Mouse (Mus musculus) G1E-ER4 (cell line): Measurements from ENCODE around the gene Tmem102. TPM values are rescaled to one million over a fixed set of nuclear protein-coding genes. Genes with fewer than 3 reads are reported as not detected.

Experiments used
- GATA1 ChIP-seq: IDR thresholded peaks from one replicate; pipeline ENCODE4 v1.8.0; 2012; ENCODE audit warnings: low read length, inconsistent platforms
- polyA plus RNA-seq: library from polyadenylated mRNA; stranded (reverse); fragments of >175 nt; gene quantifications from 2 replicates; pipeline ENCODE4 v1.2.3, GENCODE M21; 2012

Tmem102 gene
- polyA plus RNA-seq, 1 experiment = not detected

- no peak for TF ChIP-seq GATA1
Measured at GRCm38 (mm10) chr11:69758090-69758456, 47.4 kb downstream of the Tmem102 start.

DNA sequence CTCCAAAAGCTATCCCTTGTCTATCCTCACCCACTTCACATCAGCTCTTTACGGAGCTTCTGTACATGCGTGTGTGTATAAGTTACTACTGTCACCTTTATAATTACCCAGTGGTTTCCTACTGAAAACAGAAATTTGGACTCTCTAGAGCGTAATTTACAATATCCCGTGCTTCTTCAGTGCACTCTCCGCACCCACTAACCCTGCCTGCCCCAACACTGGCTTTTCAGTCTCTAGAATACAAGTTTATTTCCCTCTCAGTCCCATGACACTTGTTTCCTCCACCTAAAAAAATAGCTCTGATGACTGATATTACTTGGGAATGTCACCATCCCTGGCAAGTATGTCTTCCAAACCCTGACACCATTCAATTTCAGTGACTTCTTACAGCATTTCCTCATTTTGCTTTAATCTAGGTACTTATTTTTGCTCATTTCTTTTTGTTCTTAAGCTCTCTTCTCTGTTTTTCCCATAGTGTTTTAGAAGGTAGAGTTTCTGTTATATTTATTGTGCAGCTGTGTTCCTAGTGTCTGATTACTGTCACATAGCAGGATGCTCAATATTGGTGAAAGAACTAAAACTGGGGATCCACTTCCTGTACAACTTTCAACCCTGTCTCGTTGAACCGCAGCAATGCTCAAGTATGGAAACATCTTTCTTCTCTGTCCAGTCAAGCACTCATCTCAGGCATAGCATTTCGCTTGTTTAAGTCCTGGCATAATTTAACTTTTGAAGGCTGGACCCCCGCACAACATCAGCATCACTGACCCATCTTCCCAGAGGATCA lies 47.9 kb downstream of the Tmem102 start:
- no peak for TF ChIP-seq GATA1

DNA sequence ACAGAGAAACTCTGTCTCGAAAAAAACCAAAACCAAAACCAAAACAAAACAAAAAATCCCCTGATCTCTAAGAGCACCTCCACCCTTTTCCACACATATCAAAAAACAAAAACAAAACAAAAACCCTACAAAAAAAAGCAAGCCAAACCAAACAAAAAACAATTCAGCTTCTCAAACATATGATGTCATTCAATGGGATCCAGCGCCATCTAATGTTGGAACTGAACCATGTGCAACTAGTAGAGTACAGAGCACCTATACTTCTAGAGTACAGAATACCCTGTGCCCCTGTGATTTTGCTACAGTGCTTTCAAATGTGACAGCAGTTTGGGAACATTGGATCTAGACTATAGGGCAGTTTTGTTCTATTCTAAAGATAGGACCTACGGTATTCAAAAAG lies 50.7 kb downstream of the Tmem102 start:
- no peak for TF ChIP-seq GATA1

GRCm38 (mm10) chr11:69754233-69754632 lies 51.2 kb downstream of the Tmem102 start:
- no peak for TF ChIP-seq GATA1

Other genes starting within 250 kb of the Tmem102 start
- 0.66 and 0.68 TPM in 2 replicates for gene Efnb3, start 245.4 kb downstream of the Tmem102 start, polyA plus RNA-seq
- 11.0 and 23.0 TPM in 2 replicates for gene Wrap53, start 225.4 kb downstream of the Tmem102 start, polyA plus RNA-seq
- gene Trp53, start 225.3 kb downstream of the Tmem102 start, polyA plus RNA-seq = 209 and 211 TPM in 2 replicates
- 69.6 and 87.4 TPM in 2 replicates for gene Atp1b2, start 199.7 kb downstream of the Tmem102 start, polyA plus RNA-seq
- not detected in 2 replicates for gene Shbg, start 187.7 kb downstream of the Tmem102 start, polyA plus RNA-seq
- gene Sat2, start 183.6 kb downstream of the Tmem102 start, polyA plus RNA-seq = not detected in 2 replicates
- gene Fxr2, start 172.6 kb downstream of the Tmem102 start, polyA plus RNA-seq = 76.6 and 104 TPM in 2 replicates
- gene Sox15, start 150.3 kb downstream of the Tmem102 start, polyA plus RNA-seq = 0.30 and 0.49 TPM in 2 replicates
- 24.4 and 30.0 TPM in 2 replicates for gene Mpdu1, start 143.0 kb downstream of the Tmem102 start, polyA plus RNA-seq
- gene Cd68, start 139.5 kb downstream of the Tmem102 start, polyA plus RNA-seq = 1.1 and 1.2 TPM in 2 replicates
- 326 and 403 TPM in 2 replicates for gene Eif4a1, start 133.2 kb downstream of the Tmem102 start, polyA plus RNA-seq
- gene Senp3, start 123.5 kb downstream of the Tmem102 start, polyA plus RNA-seq = 117 and 153 TPM in 2 replicates
- not detected in 2 replicates for gene Tnfsf13, start 119.8 kb downstream of the Tmem102 start, polyA plus RNA-seq
- not detected in 2 replicates for gene Tnfsf12, start 109.8 kb downstream of the Tmem102 start, polyA plus RNA-seq
- not detected in 2 replicates for gene Tnfsfm13, start 109.5 kb downstream of the Tmem102 start, polyA plus RNA-seq
- 65.1 and 65.3 TPM in 2 replicates for gene Polr2a, start 47.0 kb downstream of the Tmem102 start, polyA plus RNA-seq
- not detected in 2 replicates for gene Slc35g3, start 43.7 kb downstream of the Tmem102 start, polyA plus RNA-seq
- gene Zbtb4, start 39.7 kb downstream of the Tmem102 start, polyA plus RNA-seq = 14.5 and 15.2 TPM in 2 replicates
- 0.03 and 0.11 TPM in 2 replicates for gene Chrnb1, start 9.7 kb downstream of the Tmem102 start, polyA plus RNA-seq
- 0.39 and 0.53 TPM in 2 replicates for gene Fgf11, start 3.8 kb downstream of the Tmem102 start, polyA plus RNA-seq
- gene Gm39566, start 9.7 kb upstream of the Tmem102 start, polyA plus RNA-seq = not detected in 2 replicates
- not detected in 2 replicates for gene Spem2, start 12.8 kb upstream of the Tmem102 start, polyA plus RNA-seq
- gene Spem1, start 16.6 kb upstream of the Tmem102 start, polyA plus RNA-seq = not detected in 2 replicates
- 0.99 and 1.1 TPM in 2 replicates for gene Nlgn2, start 32.2 kb upstream of the Tmem102 start, polyA plus RNA-seq
- 404 and 460 TPM in 2 replicates for gene Tmem256, start 32.9 kb upstream of the Tmem102 start, polyA plus RNA-seq
- 43.0 and 56.9 TPM in 2 replicates for gene Plscr3, start 40.8 kb upstream of the Tmem102 start, polyA plus RNA-seq
- 0.09 and 0.91 TPM in 2 replicates for gene Tnk1, start 53.1 kb upstream of the Tmem102 start, polyA plus RNA-seq
- not detected in 2 replicates for gene Tmem95, start 72.4 kb upstream of the Tmem102 start, polyA plus RNA-seq
- 0.27 and 0.39 TPM in 2 replicates for gene Kctd11, start 75.8 kb upstream of the Tmem102 start, polyA plus RNA-seq
- gene Acap1, start 89.9 kb upstream of the Tmem102 start, polyA plus RNA-seq = 107 and 119 TPM in 2 replicates
- gene 2810408A11Rik, start 95.4 kb upstream of the Tmem102 start, polyA plus RNA-seq = 1.0 and 1.5 TPM in 2 replicates
- 83.2 and 85.5 TPM in 2 replicates for gene Neurl4, start 95.4 kb upstream of the Tmem102 start, polyA plus RNA-seq
- gene Gps2, start 108.3 kb upstream of the Tmem102 start, polyA plus RNA-seq = 246 and 266 TPM in 2 replicates
- gene Eif5a, start 116.3 kb upstream of the Tmem102 start, polyA plus RNA-seq = 3,518 and 5,018 TPM in 2 replicates
- 0.19 TPM in 1 of 2 replicates, not detected in the other for gene Ybx2, start 130.2 kb upstream of the Tmem102 start, polyA plus RNA-seq
- 0.03 and 0.35 TPM in 2 replicates for gene Slc2a4, start 142.6 kb upstream of the Tmem102 start, polyA plus RNA-seq
- not detected in 2 replicates for gene Cldn7, start 159.2 kb upstream of the Tmem102 start, polyA plus RNA-seq
- 224 and 279 TPM in 2 replicates for gene Ctdnep1, start 175.5 kb upstream of the Tmem102 start, polyA plus RNA-seq
- gene Elp5, start 176.9 kb upstream of the Tmem102 start, polyA plus RNA-seq = 7.7 and 13.2 TPM in 2 replicates
- 164 and 205 TPM in 2 replicates for gene Gabarap, start 185.5 kb upstream of the Tmem102 start, polyA plus RNA-seq
- gene Phf23, start 190.2 kb upstream of the Tmem102 start, polyA plus RNA-seq = 92.5 and 117 TPM in 2 replicates
- 59.6 and 66.9 TPM in 2 replicates for gene Dvl2, start 195.0 kb upstream of the Tmem102 start, polyA plus RNA-seq
- 19.7 and 28.8 TPM in 2 replicates for gene Acadvl, start 209.8 kb upstream of the Tmem102 start, polyA plus RNA-seq
- 7.4 and 7.6 TPM in 2 replicates for gene Dlg4, start 211.3 kb upstream of the Tmem102 start, polyA plus RNA-seq
- gene Asgr1, start 248.5 kb upstream of the Tmem102 start, polyA plus RNA-seq = not detected in 2 replicates